Mouse (Mus musculus) erythroid progenitor cell, adult 5-6 weeks (primary cell): ENCODE data around the gene Gjb4. TPM values are rescaled to one million over a fixed set of nuclear protein-coding genes. Genes with fewer than 3 reads are reported as not detected.

Experiments used
- ATAC-seq: replicated peaks from 2 replicates; pipeline ENCODE4 v1.8.0; 2016; ENCODE audit warnings: moderate number of reproducible peaks, mild to moderate bottlenecking, moderate TSS enrichment, inconsistent platforms; ENCODE audit not compliant: poor library complexity, low FRiP score, severe bottlenecking
- total RNA-seq, 2 experiments: library from RNA; stranded (forward) in 1 of 2; stranded (reverse) in 1 of 2; fragments of 150-400 nt in 1 of 2; fragments of 186-747, 209-891 nt in 1 of 2; gene quantifications; 2 replicates each; pipeline versions ENCODE4 v1.2.3 to v1.2.4; 2015 to 2017; ENCODE audit warnings: low replicate concordance in 2 of 2

The Gjb4 gene
- total RNA-seq (2015; ENCODE audit: low replicate concordance) (not detected in 2 replicates), total RNA-seq (2017; ENCODE audit: low replicate concordance) (not detected in 2 replicates)

DNA sequence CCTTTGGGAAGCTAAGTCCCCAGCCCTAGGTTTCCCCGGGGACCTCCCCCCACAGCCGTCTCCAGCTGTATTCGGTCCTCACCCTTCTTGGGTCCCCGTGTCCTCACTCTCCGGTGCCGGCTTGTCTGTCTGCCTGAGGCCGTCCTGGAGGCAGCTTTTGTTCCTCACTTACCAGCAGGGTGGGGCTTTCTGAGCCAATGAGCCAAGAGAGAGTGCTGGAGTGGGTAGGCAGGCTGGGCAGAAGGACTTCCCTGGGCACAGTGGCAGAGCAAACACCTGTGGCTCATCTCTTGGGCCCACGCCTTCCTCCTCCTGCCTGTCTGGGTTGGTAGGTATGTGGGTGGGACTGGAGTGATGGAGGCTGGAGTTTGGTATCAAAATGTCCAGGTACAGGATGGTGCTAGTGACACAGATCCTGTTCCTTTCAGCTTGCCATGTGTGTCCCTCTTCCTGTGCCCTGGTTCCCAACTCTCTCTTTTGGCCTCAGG, at the start of gene Gjb4:
TSS of gene Gjb4 (minus strand) at position 131 of the 488 bp plus-strand sequence.
- ATAC-seq = no peak

DNA sequence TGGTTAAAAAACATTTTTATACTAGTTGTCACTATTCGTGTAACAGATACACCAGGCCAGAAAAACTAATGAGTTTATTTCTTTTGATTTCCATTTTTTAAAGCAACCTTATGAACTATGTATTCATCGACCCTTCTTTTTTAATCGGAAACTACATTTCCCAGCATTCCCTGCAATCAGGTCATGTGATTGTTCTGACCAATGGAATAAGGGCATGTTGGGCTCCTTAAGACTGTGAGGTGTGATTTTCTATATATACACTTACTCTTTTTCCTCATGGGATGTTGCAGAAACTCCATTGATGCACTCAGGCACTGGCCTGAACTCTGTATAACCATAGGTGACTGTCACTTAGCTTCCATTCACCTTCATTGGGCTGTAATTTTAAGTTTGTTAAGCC, 48.7 kb upstream of the Gjb4 start:
- no peak for ATAC-seq

- ATAC-seq = no peak
Measured at GRCm38 (mm10) chr4:127402166-127402565, 48.3 kb upstream of the Gjb4 start.

DNA sequence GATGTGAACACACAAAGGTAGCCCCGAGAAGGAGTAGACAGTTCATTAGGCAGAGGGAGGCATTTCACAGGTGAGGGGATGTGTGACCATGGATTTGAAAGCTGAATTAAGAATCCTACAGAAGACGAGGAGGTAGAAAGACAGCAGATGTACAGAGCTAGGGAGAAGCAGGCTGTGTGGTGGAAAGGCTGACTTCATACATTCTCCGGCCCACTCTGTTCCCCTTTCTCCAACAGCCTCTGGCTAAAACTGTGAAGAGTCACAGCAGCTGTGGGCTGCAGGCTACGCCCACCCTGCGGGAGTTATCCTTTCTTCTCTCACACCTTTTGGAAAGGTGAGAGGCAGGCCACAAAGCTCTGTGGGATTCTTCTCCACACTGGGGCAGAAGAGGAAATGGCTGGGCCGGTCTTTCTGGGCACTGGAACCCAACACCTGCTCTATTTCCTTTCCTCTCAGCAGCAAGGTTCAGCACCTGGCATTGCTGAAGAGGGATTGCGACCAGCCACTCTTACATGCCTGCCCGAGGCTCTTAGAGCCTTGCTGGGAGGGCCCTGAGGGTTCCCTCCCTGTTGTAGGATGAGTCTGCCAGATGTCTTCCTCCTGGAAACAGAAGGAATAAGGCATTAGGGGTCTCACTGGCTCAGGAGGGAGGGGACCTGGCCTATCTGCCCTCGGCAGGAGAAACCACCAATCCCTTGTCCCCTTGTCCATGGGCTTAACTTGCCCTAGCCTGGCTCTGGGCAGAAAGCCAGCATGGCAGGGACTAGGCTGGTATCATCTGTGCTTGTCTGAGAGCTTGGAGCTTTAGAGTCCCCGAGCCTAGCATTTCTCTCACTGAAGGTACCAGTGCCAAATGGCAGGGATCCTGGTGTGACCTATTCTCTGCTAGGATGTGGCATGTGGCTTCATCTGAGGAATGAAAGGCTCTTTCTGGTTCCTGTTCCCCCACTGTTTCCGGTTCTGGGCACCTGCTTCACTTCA, 46.6 kb upstream of the Gjb4 start:
- ATAC-seq = no peak

GRCm38 (mm10) chr4:127395591-127395990, 41.7 kb upstream of the Gjb4 start:
- no peak for ATAC-seq

GRCm38 (mm10) chr4:127389645-127390044, 35.8 kb upstream of the Gjb4 start:
- no peak for ATAC-seq

DNA sequence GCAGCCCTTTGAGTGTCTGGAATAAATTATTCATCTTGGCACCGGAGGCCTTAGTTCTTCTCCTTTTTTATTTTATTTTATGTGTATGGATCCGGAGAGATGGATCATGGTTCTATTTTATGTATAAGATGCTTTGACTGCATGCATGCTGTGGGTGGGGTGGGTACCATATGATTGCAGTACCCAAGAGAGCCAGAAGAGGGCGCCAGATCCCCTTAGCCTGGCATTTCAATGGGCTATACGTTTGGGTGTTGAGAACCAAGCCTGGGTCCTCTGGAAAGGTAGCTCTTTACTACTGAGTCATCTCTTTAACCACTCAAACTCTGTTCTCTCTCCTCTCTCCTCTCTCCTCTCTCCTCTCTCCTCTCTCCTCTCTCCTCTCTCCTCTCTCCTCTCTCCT, 23.5 kb upstream of the Gjb4 start:
- no peak for ATAC-seq

DNA sequence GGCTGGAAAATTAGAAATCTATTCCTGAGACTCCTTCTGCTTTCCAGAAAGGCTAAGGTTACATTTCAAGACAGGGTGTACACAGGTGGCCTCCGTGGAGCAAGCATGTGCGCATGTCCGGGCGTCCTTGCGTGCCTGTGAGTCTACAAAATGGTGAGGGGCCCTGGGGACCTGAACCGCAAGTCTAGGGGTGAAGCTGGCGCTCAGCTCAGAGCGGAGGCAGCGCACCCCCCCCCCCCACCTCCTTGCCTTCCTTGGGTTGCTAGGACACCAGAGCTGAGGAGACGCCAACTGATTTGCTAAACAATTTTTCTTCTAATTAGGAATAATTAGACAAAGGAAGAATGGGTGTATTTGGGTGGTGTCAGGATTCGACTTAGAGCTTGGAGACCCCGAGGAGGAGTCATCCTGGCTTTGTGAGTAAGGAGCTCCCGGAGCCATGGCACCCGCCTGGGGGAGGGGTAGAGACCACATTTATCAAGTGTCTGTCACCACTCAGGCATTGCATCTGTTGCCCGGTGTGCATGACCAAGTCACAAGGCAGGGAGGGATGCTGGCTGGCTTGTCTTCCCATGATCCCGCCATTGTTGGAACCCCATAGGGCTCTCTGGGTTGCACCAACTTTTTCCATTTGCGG, 21.8 kb upstream of the Gjb4 start:
- ATAC-seq = no peak

DNA sequence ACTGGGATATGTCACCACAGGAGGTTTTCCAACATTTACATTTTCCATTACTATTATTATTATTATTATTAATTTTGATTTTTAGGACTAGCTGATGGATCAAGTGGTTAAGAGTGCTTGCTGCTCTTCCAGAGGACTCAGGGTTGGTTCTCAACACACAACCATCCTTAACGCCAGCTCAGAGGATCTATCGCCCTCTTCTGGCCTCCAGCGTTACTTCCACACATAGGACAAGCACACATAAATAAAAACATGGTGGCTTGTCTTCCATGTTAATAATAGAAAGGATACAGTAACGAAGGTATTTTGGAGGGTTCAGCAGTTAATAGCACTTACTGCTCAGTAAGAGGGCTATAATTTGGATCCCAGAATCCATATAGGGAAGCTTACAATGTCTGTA, 20.8 kb upstream of the Gjb4 start:
- no peak for ATAC-seq

GRCm38 (mm10) chr4:127373491-127373890, 19.6 kb upstream of the Gjb4 start:
- no peak for ATAC-seq

DNA sequence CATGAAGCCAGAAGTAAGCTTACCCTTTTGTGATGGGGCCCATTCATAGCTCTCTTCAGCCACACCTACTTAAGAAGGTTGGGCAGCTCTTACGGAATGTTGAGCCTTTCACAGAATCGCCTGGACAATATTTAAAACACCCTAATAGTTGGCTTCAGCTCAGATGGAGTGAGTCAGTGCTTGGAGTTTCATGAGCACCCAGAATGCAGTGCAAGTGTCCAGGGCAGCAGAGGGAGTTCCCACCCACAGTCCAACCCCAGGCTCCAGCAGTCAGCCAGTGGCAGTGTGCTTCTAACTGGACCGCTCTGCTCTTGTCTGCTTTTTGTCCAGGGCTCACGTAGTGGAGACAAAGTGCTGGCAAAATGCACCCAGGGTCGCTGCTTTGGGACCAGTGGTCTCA, 17.7 kb upstream of the Gjb4 start:
- no peak for ATAC-seq

DNA sequence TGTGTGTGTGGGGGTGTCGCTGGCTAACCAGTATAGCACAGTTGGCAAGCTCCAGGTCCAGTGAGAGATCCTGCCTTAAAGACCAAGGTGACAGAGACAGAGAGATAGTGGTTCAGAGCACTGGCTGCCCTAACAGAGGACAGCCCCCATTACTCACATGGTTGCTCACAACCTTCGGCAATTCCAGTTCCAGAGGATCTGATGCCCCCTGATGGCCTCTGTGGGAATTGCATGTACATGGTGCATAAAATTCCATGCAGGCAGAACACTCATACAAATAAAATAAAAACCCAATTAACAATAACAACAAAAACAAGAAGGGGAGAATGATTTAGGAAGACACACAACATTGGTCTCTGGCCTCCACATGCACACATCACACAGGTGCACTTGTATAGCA, 16.6 kb upstream of the Gjb4 start:
- ATAC-seq = no peak

DNA sequence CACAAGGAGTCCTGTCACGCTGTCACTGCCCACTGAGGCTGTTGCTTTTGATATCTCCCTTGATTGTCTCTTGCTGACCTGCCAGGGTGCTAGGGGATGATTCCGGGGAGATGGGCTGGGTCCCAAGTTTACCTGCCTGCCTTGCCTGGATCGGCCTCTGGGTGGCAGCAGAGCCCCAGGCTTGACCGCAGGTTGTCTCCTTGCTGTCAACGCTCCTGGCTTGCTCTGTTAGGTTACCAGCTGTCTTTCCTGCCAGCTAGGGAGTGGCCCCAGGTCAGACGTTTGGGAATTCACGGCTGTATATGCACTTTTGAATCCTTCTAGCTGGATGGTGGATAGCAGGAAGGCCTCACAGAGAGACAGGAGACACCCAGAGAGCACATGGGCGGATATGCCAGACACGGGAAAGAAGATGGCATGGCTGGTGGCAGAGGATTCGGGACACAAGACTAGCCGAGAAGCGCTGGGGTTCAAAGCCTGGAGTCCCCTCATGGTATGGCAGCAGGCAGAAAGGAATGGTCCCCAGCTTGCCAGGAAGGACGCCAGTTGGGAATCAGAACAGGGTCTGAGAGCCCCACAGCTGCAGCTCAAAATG, 14.6 kb upstream of the Gjb4 start:
- no peak for ATAC-seq

DNA sequence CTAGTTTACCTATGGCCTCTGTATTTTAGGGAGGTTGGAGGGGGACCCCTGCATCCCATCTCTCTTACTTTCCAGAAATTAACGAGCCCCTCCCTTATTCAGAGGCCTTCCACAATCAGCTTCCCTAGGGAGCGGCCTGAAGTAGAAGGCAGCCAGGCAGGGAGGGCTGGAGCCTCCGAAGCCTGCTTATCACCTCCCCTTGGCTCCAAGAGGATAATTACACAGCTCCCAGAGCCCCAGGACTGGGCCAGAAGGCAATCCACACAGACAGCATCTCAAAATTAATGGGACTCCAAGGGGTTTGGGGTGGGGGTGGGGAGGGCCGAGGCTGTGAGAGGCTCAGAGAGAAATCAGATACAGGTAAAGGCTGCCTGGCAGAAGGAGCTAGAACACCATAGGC, 12.0 kb upstream of the Gjb4 start:
- ATAC-seq = no peak

DNA sequence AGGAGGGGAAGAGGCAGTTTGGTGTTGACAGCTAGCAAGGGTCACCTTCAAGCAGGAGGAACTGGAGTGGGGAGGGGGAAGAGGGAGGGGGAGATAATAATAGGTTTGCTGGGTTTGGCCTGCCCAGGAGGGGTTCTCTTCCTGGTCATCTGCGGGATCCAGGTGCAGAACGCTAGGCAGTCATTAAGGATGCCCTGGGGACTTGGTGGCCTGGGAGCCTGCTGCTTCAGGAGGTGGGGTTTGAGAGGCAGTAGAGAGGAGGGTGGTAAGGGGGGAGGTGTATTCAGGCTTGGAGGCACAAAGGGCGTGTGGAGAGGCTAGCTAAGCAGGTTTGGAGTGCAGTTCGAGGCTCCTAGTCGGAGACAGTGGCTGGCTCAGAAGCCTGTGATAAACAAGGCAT, 11.6 kb upstream of the Gjb4 start:
- no peak for ATAC-seq

DNA sequence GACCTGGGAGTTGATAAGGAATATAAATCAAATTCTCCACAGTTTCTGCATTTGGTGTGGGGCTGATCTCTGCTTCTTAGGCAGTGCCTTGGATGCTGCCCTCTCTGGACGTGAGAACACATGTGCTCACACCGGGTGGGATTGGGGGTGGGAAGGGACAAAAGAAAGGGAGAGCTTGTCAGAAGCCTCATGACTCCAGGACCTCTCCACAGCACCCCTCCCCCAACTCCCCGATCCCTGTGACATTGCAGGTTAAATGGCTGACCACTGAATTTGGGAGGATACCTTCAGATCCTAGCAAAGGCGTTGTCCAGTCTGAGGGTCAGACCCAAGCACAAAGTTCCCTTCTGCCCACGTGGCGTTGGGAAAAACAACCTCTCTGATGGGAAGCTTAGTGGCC, 10.6 kb upstream of the Gjb4 start:
- no peak for ATAC-seq

DNA sequence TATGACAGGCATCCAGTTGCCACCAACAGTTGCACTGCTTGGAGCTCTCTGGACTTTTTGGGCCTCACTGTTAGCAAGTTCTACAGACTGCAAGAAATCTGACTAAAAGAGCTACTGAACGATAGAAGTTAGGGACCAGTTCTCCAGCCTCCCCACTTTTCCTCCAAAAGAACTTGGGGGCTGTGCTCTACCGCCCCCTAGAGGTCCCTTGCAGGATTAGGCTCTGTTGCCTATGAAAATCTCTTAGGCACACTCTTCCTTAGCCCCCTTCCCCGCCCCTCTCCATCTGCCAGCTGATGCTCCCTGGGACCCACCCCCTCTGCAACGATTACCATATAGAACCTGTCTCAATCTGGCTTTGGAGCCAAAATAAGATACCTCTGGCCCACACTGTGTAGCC, 9.4 kb upstream of the Gjb4 start:
- ATAC-seq = no peak

DNA sequence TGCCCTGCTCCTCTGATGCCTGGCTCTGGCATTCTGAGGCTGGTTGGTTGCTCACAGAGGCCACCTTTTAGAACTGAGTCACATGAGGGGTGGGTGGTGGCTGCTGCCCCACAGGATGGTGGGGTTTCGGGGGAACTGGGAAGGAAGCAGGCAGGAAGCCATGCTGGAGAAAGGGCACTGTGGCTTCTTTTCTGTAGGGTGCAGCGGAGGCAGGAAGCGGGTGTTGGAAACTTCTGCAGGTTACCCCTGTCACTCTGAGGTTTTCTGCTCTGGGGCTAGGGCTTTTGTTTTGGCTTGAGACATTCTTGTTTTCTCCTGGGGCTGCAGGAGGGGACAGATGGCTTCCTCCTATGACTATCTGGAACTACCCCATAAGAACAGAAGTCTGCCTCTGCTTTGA, 8.6 kb upstream of the Gjb4 start:
- ATAC-seq = no peak

DNA sequence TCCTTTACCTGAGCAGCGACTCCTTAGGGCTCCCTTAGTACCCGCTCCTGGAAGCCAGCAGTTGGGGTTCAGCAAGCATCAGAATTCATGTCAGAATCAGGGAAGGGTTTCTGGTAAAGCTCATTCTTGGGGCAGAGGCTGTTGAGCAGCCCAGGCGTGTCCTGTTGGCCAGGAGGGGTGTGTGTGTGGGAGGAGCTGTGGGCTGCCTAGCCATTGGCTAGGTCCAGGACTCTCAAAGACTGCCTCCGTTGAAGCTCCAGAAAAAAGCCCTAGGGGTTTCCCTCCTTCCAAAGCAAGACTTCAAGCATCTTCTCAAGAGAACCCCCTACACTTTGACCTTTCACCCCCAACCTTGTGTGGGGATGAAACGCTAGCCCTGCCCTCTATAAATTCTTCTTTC, 4.1 kb upstream of the Gjb4 start, which contains the start of gene Gjb5:
TSS of gene Gjb5 (minus strand) at position 164 of the 400 bp plus-strand sequence.
- no peak for ATAC-seq
